Mouse (Mus musculus): ENCODE measurements around the gene Uncx.

DNA sequence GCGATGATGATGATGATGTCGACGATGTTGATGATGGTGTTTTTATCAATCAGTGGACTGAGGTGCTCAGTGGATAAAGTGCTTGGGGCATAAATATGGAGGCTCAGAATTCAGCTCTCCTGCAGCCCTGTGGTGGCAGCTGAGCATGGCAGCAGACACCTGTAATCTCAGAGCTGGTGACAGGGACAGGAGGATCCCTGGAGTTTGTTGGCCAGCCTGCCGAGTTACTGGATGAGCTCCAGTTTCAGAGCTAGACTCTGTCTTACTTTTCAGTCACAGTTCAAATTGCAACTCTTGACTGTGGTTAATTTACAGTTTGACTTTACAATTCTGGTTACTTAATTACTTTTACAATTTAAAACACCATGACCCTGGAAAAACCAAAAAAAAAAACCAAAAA lies 31.1 kb upstream of the Uncx start:
- no peak for TF ChIP-seq CTCF (conservative IDR thresholded peaks at IDR 0.05; ENCODE audit: low read length)
- TF ChIP-seq NANOG (IDR thresholded peaks at IDR 0.05; ENCODE audit: borderline replicate concordance, low read length) = no peak
- no peak for TF ChIP-seq POU5F1 (IDR thresholded peaks at IDR 0.05; ENCODE audit: borderline replicate concordance, low read length)

Data from E14TG2a.4 (cell line).